Mouse (Mus musculus): ENCODE results near the gene Angptl2. TPM values are rescaled to one million over a fixed set of nuclear protein-coding genes. Genes with fewer than 3 reads are reported as not detected.

The Angptl2 gene
- polyA plus RNA-seq, 1 experiment from 2014 or later: 59.2 TPM

Other genes starting within 250 kb of the Angptl2 start
- gene Slc2a8, start 234.0 kb upstream of the Angptl2 start, polyA plus RNA-seq (2015; fragmentation: Nextera tagmentation; extraction: Ambion mirVana): 22.2 and 25.2 TPM in 2 replicates
- 8.8 and 10.7 TPM in 2 replicates for gene Garnl3, start 84.4 kb upstream of the Angptl2 start, polyA plus RNA-seq (2015; fragmentation: Nextera tagmentation; extraction: Ambion mirVana)
- 3.0 and 3.2 TPM in 2 replicates for gene Ralgps1, start 155.4 kb downstream of the Angptl2 start, polyA plus RNA-seq (2015; fragmentation: Nextera tagmentation; extraction: Ambion mirVana)
- 7.2 and 7.9 TPM in 2 replicates for gene Zbtb34, start 215.3 kb downstream of the Angptl2 start, polyA plus RNA-seq (2015; fragmentation: Nextera tagmentation; extraction: Ambion mirVana)